Mouse (Mus musculus) kidney, embryonic 16.5 days (tissue): ENCODE measurements around the gene Rbm24. TPM values are rescaled to one million over a fixed set of nuclear protein-coding genes. Genes with fewer than 3 reads are reported as not detected.

Source experiments
- ATAC-seq: fragments of 200-750 bp; cut with Nextera tagmentation; 2 replicates; pipeline ENCODE4 v1.8.0; 2017; ENCODE audit warnings: moderate TSS enrichment; ENCODE audit not compliant: low FRiP score, low TSS enrichment
- H3K27ac ChIP-seq: fragments of 300-500 bp; sonication (generic); 2 replicates; pipeline ENCODE4 v1.5.1; 2014; ENCODE audit warnings: low read length
- H3K27me3 ChIP-seq: fragments of 300-500 bp; sonication (generic); 2 replicates; pipeline ENCODE4 v1.6.1; 2014; ENCODE audit warnings: low read length, control low read depth, mixed read lengths; ENCODE audit not compliant: insufficient read depth
- H3K36me3 ChIP-seq: fragments of 300-500 bp; sonication (generic); 2 replicates; pipeline ENCODE4 v1.6.1; 2014; ENCODE audit warnings: low read length, control low read depth, mixed read lengths; ENCODE audit not compliant: insufficient read depth
- H3K4me1 ChIP-seq: fragments of 300-500 bp; sonication (generic); 2 replicates; pipeline ENCODE4 v1.6.1; 2014; ENCODE audit warnings: low read length, control low read depth, mixed read lengths; ENCODE audit not compliant: insufficient read depth
- H3K4me2 ChIP-seq: fragments of 300-500 bp; sonication (generic); replicated peaks from 2 replicates; pipeline ENCODE4 v1.6.1; 2014; ENCODE audit warnings: low read depth, low read length
- H3K4me3 ChIP-seq: fragments of 300-500 bp; sonication (generic); 2 replicates; pipeline ENCODE4 v1.5.1; 2014; ENCODE audit warnings: mild to moderate bottlenecking, low read length
- H3K9ac ChIP-seq: fragments of 300-500 bp; sonication (generic); replicated peaks from 2 replicates; pipeline ENCODE4 v1.6.1; 2014; ENCODE audit warnings: low read length
- H3K9me3 ChIP-seq: fragments of 300-500 bp; sonication (generic); 2 replicates; pipeline ENCODE4 v1.6.1; 2016; ENCODE audit warnings: low read length, control low read depth
- WGBS: fragments of 180-500 bp; shearing (Covaris S2); extraction: QIAGEN DNeasy Blood & Tissue Kit; methylation state at CpG from one replicate; pipeline ENCODE4 v1.1.7; 2014; 5-methylcytosine and 5-hydroxymethylcytosine counted together
- polyA plus RNA-seq: library from polyadenylated mRNA; unstranded; fragments of >200 nt; fragmentation: Nextera tagmentation; extraction: Ambion mirVana; gene quantifications from 2 replicates; pipeline ENCODE4 v1.2.1, GENCODE M21; 2015

The Rbm24 gene
- polyA plus RNA-seq, 1 experiment from 2014 or later: 1.7 TPM

DNA sequence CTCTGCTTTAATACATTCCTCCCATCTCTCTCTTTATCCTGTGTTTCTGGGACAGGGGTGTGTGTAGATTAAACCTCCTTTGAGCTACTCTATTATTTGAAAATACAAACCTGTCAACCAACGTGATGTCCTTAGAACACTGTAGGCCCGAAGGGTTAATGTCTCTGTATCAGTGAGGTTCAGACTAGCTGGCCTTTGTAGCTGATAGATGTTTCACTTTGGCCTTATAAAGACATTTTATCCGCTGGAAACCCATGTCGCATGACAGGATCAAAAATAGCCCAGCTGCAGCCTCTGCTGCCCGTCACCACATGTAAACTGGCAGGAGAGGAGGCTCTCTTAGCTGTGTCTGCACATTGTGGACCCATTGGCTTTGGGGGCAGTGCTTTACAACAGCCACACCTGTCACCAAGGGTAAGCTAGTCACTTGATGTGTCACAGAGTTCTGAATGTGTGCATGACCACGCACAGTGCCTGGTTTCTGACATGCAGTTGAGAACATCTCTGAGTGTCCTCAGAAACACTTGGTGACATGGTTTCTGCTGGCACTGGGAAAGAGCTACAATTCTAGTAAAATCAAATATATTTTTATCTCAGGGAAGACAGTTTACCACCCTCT, 8.5 kb downstream of the Rbm24 start:
- Histone ChIP-seq H3K4me2 (no peak overlapping the region), H3K36me3 (no peaks in the 10 kb centered on the region), H3K9ac (no peak overlapping the region), H3K27me3 (no peaks in the 10 kb centered on the region), H3K4me3 (no peak overlapping the region), H3K9me3 (no peaks in the 10 kb centered on the region), H3K27ac (no peak overlapping the region), H3K4me1 (no peaks in the 10 kb centered on the region)
- ATAC-seq: no peak
- WGBS: 70% methylated on average over 6 of the region's 6 CpGs

- Histone ChIP-seq H3K4me1 (no peaks in the 10 kb centered on the region), H3K9ac (no peak overlapping the region), H3K9me3 (no peaks in the 10 kb centered on the region), H3K4me3 (no peak overlapping the region), H3K27ac (no peak overlapping the region), H3K36me3 (no peaks in the 10 kb centered on the region), H3K27me3 (no peaks in the 10 kb centered on the region), H3K4me2 (0 out of 2 replicates have a peak overlapping the region, but pooled peaks have one; percentile 11)
- no peak for ATAC-seq
- 63% methylated on average over 22 of the region's 22 CpGs for WGBS
These were observed 10.7 kb downstream of the Rbm24 start for GRCm38 (mm10) chr13:46428964-46429363.

- H3K36me3 ChIP-seq: no peaks in the 10 kb centered on the region
- no peaks in the 10 kb centered on the region for H3K27me3 ChIP-seq
- H3K9ac ChIP-seq: no peak overlapping the region
- 91% methylated on average over 11 of the region's 11 CpGs for WGBS
- H3K4me1 ChIP-seq: no peaks in the 10 kb centered on the region
- H3K4me3 ChIP-seq: no peak overlapping the region
- no peaks in the 10 kb centered on the region for H3K9me3 ChIP-seq
- ATAC-seq: no peak
- no peak overlapping the region for H3K27ac ChIP-seq
- no peak overlapping the region for H3K4me2 ChIP-seq
These were observed 11.6 kb downstream of the Rbm24 start for GRCm38 (mm10) chr13:46429866-46430265.

GRCm38 (mm10) chr13:46433880-46434560, 15.8 kb downstream of the Rbm24 start:
- H3K9ac ChIP-seq: no peak overlapping the region
- no peak for ATAC-seq
- H3K27ac ChIP-seq: no peak overlapping the region
- H3K4me1 ChIP-seq: no peaks in the 10 kb centered on the region
- H3K36me3 ChIP-seq: no peaks in the 10 kb centered on the region
- H3K9me3 ChIP-seq: no peaks in the 10 kb centered on the region
- WGBS: 56% methylated on average over 8 of the region's 8 CpGs
- no peak overlapping the region for H3K4me3 ChIP-seq
- no peaks in the 10 kb centered on the region for H3K27me3 ChIP-seq
- no peak overlapping the region for H3K4me2 ChIP-seq

DNA sequence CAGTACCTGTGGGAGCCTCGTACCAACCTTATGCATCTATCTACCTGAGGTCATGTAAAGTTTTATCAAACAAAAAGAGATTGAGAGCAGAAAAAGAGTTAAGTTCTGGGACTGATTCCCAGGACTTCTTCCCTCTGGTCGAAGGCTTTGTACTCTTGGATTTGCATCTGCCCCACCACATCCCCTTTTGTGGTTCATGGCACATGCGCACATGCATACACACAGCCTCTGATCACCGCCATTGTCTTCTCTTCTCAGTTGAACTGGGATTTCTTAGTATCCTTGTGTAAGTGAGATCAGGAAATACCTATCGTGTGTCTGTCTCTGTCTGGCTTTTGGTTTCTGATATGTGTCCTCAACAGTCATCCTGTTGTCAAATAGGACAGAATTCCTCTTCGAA, 20.7 kb downstream of the Rbm24 start:
- Histone ChIP-seq H3K9me3 (no peaks in the 10 kb centered on the region), H3K27me3 (no peaks in the 10 kb centered on the region), H3K27ac (no peak overlapping the region), H3K9ac (no peak overlapping the region), H3K4me2 (no peak overlapping the region), H3K4me3 (no peak overlapping the region), H3K4me1 (no peaks in the 10 kb centered on the region), H3K36me3 (no peaks in the 10 kb centered on the region)
- WGBS: 85% methylated on average over 6 of the region's 6 CpGs
- no peak for ATAC-seq

DNA sequence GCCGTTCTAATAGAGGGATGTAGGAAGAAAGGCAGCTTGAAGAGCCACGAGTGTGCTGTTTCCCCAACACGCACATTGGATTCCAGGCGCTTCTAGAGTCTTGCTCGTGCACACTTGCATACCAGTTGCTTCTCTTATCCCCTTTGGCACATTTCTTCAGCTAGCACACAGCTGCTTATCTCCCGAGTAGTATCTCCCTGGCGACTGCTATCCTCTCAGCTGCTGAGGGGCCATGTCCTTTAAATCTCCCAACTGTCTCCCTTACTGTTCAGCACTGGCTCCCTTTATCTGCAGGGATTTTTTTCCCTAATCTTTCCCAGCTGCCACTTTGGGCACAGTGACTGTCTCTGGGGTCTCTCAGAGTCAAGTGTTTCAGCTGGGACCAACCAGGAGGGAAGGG, 25.8 kb downstream of the Rbm24 start:
- Histone ChIP-seq H3K4me3 (no peak overlapping the region), H3K9me3 (no peaks in the 10 kb centered on the region), H3K9ac (no peak overlapping the region), H3K27me3 (no peaks in the 10 kb centered on the region), H3K4me1 (no peaks in the 10 kb centered on the region), H3K36me3 (no peaks in the 10 kb centered on the region), H3K27ac (no peak overlapping the region), H3K4me2 (no peak overlapping the region)
- 76% methylated on average over 7 of the region's 7 CpGs for WGBS
- ATAC-seq: no peak

DNA sequence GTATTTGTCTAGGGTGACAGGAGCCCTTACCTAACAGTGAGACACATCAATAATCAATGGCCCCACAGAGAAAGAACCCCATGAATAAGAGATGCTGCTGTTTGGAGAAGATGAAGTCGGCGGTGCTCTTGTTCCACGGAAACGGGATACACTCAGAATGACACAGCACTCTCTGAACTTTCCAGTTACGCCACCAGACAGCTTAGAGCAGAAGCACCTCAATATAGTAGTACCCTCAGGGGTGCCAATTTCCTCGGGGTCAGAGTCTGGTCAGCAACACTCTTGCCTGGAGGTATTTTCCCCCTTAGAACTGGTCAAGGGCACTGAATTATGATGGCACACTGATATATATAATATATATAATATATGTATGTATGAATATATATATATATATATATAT, 27.8 kb downstream of the Rbm24 start:
- ATAC-seq: no peak
- H3K4me2 ChIP-seq: no peak overlapping the region
- no peak overlapping the region for H3K27ac ChIP-seq
- H3K4me3 ChIP-seq: no peak overlapping the region
- H3K9me3 ChIP-seq: no peaks in the 10 kb centered on the region
- H3K4me1 ChIP-seq: no peaks in the 10 kb centered on the region
- no peaks in the 10 kb centered on the region for H3K27me3 ChIP-seq
- H3K9ac ChIP-seq: no peak overlapping the region
- WGBS: 82% methylated on average over 6 of the region's 6 CpGs
- no peaks in the 10 kb centered on the region for H3K36me3 ChIP-seq

DNA sequence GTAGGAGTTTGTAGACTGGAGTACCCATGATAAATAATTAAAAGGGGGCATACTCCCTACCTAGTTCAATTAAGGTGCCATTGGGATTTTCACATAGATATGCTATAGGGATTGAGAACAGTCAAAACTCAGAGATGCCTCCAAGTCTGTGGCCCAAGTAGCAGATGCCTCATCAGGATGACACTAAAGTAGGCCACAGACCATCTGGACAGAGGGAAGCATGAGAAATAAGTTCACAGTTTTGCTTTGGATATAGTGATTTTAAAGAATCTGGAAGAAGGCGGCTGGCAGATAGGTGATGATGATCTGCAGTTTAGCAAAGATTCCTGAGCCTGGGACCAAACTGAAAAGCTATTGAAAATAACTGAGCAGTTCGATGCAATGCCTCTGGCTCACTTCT, 30.0 kb downstream of the Rbm24 start:
- H3K4me2 ChIP-seq: no peak overlapping the region
- ATAC-seq: no peak
- 95% methylated on average over 2 of the region's 2 CpGs for WGBS

DNA sequence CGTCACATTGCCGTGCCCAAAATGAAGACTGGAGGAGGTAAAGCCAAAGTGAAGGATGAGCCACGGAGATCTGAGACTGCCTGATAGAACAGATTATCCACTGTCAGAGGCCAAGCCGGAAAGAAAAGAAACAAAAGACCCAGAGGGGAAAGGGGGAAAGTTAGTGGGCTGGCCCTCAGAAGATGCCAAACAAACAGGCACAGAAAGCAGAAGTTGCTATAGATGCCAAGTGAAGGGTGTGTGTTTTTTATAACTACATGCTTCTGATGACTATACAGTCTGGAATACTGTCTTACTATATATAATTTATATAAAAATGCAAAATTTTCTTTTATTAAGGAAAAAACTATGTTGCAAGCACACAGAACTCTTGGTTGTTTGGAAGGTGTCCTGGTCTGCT, 31.7 kb downstream of the Rbm24 start:
- no peaks in the 10 kb centered on the region for H3K36me3 ChIP-seq

More for the DNA sequence above, 30.0 kb downstream of the Rbm24 start:
- H3K36me3 ChIP-seq: no peaks in the 10 kb centered on the region
- no peak overlapping the region for H3K9ac ChIP-seq
- H3K27me3 ChIP-seq: no peaks in the 10 kb centered on the region
- H3K27ac ChIP-seq: no peak overlapping the region
- no peaks in the 10 kb centered on the region for H3K4me1 ChIP-seq
- H3K9me3 ChIP-seq: no peaks in the 10 kb centered on the region
- no peak overlapping the region for H3K4me3 ChIP-seq

GRCm38 (mm10) chr13:46450623-46451022, 32.4 kb downstream of the Rbm24 start:
- WGBS: 65% methylated on average over 7 of the region's 7 CpGs

More for the DNA sequence above, 31.7 kb downstream of the Rbm24 start:
- ATAC-seq: no peak
- H3K9me3 ChIP-seq: no peaks in the 10 kb centered on the region
- 76% methylated on average over 4 of the region's 4 CpGs for WGBS
- no peak overlapping the region for H3K4me2 ChIP-seq
- no peak overlapping the region for H3K4me3 ChIP-seq
- no peak overlapping the region for H3K27ac ChIP-seq
- no peaks in the 10 kb centered on the region for H3K4me1 ChIP-seq
- no peak overlapping the region for H3K9ac ChIP-seq
- H3K27me3 ChIP-seq: no peaks in the 10 kb centered on the region

More at GRCm38 (mm10) chr13:46450623-46451022, 32.4 kb downstream of the Rbm24 start:
- no peak overlapping the region for H3K4me2 ChIP-seq
- no peaks in the 10 kb centered on the region for H3K27me3 ChIP-seq
- no peaks in the 10 kb centered on the region for H3K4me1 ChIP-seq
- no peak overlapping the region for H3K27ac ChIP-seq
- no peaks in the 10 kb centered on the region for H3K36me3 ChIP-seq
- no peak overlapping the region for H3K9ac ChIP-seq
- no peaks in the 10 kb centered on the region for H3K9me3 ChIP-seq
- no peak for ATAC-seq
- H3K4me3 ChIP-seq: no peak overlapping the region
